In genomic region chr17:24472512-24472911, GRCm38 (mm10) we compare ENCODE assay signal across 1 mouse cellular context.
TF ChIP-seq lines count a peak whose summit lies in the region.

No protein-coding gene starts in this region.

TF ChIP-seq in MEL, 35 proteins besides CTCF, POLR2A, EP300 and RAD21:
- TF ChIP-seq USF2 (IDR thresholded peaks at IDR 0.05; ENCODE audit: borderline replicate concordance in 1 of 2, insufficient read depth in 1 of 2, low read depth in 1 of 2, low read length in 2 of 2) (no peak), ZMIZ1 (IDR thresholded peaks at IDR 0.05; ENCODE audit: low read depth, low read length) (peak; percentile 17; the same call in 1 of the 2 replicates), POLR2AphosphoS2 (IDR thresholded peaks at IDR 0.05; ENCODE audit: low read length) (peak; percentile 42; the same call in 1 of the 2 replicates)
